Mouse (Mus musculus): ENCODE results near the gene Ift81.

The Ift81 gene

DNA sequence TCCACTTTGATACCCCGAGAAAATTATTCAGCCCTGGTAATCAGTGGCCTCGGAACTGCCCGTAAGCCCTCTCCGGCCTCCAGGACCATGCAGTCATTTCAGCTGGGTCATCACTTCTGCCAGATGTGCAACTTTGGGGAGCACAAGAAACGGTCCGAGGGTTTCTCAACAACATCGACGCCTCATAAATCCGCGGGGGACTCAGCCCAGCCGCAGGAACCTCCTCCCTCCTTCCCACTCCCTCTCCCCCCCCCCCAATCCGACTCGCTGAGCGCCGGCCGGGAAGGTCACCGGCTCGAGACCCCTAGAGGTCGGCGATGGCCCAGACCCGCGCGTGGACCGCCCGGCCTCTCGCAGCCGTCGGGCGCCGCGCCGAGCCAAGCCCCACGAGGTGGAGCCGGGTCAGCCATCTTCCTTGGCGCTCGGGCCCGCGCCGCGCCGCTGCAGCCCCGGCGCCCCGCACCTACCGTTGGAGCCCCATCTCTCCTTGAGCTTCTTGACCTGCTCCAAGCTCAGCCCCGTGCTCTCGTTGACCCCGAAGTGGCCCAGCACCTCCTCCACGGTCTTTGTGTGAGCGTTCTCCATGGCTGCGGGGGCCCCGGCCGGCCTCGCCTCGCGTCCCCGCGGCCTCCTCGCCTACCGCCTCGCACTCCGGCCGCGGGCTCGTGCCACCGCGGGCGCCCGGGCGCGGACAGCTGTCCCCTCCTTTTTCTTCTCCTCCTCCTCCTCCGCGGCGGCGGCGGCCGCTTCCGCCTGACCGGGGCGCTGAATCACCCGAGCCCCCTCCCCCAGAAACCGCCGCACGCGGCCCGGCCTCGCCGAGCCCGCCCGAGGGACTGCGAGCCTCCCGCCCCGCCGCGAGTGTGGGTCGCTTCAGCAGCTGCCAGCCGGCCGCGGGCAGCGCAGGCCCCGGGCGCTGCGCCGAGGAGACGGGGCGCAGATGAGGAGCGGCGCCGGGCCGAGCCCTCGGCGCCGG lies 112.9 kb downstream of the Ift81 start:
- POLR2A ChIA-PET, result interaction anchor here (0.6 to 26.5 kb wide), 37 partner anchors 8 to 371 kb away, joined by 3 to 757 read pairs (median 3); partner anchors contain the start of genes Rad9b (in 2 of the 4), Vps29 (in 2 of the 4) and P2rx4 (in 1 of the 4)
- CTCF ChIA-PET, result interaction anchor here in 3 of 4 experiments (0.6 to 0.9 kb wide), 4 partner anchors 14 to 560 kb away, joined by 3 to 11 read pairs (median 6); no protein-coding TSS in a partner anchor

DNA sequence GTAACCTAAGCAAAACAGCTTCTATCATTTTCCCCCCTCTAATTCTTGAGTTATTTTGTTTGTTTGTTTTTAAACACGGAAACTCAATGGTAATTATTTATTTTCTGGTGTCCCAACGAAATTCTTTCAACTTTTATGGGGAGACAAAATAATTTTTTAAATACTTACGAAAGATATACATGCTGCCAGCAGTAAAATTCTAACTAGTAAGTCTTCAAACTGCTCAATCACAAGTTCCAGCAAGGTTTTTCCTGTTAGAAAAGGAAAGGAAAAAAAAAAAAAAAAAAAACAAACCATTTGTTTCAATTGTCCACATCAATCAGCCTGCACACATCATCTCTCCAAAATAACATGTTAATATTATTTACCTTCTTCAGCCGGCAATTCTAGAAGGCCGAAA lies 113.8 kb downstream of the Ift81 start:
- POLR2A ChIA-PET, result interaction anchor here (0.7 to 26.5 kb wide), 8 partner anchors 10 to 76 kb away, joined by 3 to 757 read pairs (median 8); no protein-coding TSS in a partner anchor
- CTCF ChIA-PET, result no interaction called here

Measured in embryonic stem cell, embryonic (primary cell).